Mouse (Mus musculus) regulatory T cell (primary cell): ENCODE data around the gene Gm9745.
"Not testable (repeated sequence)": the region's sequence is repeated elsewhere in the genome, so short reads cannot be mapped to it uniquely, and the experiment has no call there.

Experiments
- in situ Hi-C: fragments of 300-600 bp; cut with MboI, MseI; formaldehyde crosslinking; loops from one replicate; pipeline ENCODE4 v1.15.1; 2025; ENCODE audit warnings: high pct_unique_total_duplicates

Gm9745 gene

DNA sequence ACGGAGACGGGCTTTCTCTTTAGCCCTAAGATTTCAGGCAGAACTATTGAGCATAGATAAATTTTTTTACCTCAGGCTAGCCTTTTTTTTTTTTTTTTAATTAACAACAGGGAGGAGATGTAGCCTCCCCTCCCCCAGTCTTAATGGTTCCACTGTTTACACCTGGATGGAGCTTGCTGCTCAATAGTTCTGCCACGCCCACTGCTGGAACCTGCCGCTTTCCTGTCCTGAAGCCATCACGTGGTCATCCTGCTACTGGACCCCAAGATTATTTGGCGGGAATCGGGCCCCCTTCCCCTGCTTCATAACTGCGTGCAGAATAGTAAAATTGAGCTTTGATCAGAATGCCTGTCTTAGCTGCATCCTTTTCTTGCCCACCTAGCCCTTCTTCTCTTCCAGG lies 34.1 kb downstream of the Gm9745 start:
- in situ Hi-C loops = not testable (repeated sequence)

GRCm38 (mm10) chr13:8905986-8906385 lies 42.0 kb downstream of the Gm9745 start:
- in situ Hi-C loops = not testable (repeated sequence)
